Mouse (Mus musculus): Measurements from ENCODE around the gene Stk11ip. TPM values are rescaled to one million over a fixed set of nuclear protein-coding genes. Genes with fewer than 3 reads are reported as not detected.

The Stk11ip gene
- polyA plus RNA-seq, 1 experiment from 2014 or later = 19.5 TPM

- WGBS = 60% methylated on average over 6 of the region's 6 CpGs
- H3K4me2 ChIP-seq (ENCODE audit: low read depth, low read length) = no peak overlapping the region
- H3K4me3 ChIP-seq (ENCODE audit: low read length) = no peak overlapping the region
- no peaks in the 10 kb centered on the region for H3K9me3 ChIP-seq (ENCODE audit: control insufficient read depth, low read length)
- no peaks in the 10 kb centered on the region for H3K36me3 ChIP-seq (ENCODE audit: control insufficient read depth, insufficient read depth, low read length)
- no peak overlapping the region for H3K9ac ChIP-seq (ENCODE audit: low read length)
- no peak overlapping the region for H3K27ac ChIP-seq (ENCODE audit: low read length)
- no peaks in the 10 kb centered on the region for H3K4me1 ChIP-seq (replicated peaks; ENCODE audit: control insufficient read depth, insufficient read depth, low read length)
- no peaks in the 10 kb centered on the region for H3K27me3 ChIP-seq (ENCODE audit: control insufficient read depth, insufficient read depth, low read depth, low read length)
- no peak for ATAC-seq (ENCODE audit: low read depth)
Observed at GRCm38 (mm10) chr1:75570403-75570802, 49.1 kb downstream of the Stk11ip start.

GRCm38 (mm10) chr1:75572776-75573175, 51.4 kb downstream of the Stk11ip start:
- 71% methylated on average over 6 of the region's 6 CpGs for WGBS
- no peak for ATAC-seq (ENCODE audit: low read depth)
- H3K9me3 ChIP-seq (ENCODE audit: control insufficient read depth, low read length) = no peaks in the 10 kb centered on the region

GRCm38 (mm10) chr1:75573715-75574114, 52.4 kb downstream of the Stk11ip start:
- no peaks in the 10 kb centered on the region for H3K9me3 ChIP-seq (ENCODE audit: control insufficient read depth, low read length)
- no peaks in the 10 kb centered on the region for H3K36me3 ChIP-seq (ENCODE audit: control insufficient read depth, insufficient read depth, low read length)
- no peak overlapping the region for H3K27ac ChIP-seq (ENCODE audit: low read length)
- no peaks in the 10 kb centered on the region for H3K27me3 ChIP-seq (ENCODE audit: control insufficient read depth, insufficient read depth, low read depth, low read length)
- no peaks in the 10 kb centered on the region for H3K4me1 ChIP-seq (replicated peaks; ENCODE audit: control insufficient read depth, insufficient read depth, low read length)
- no peak overlapping the region for H3K4me3 ChIP-seq (ENCODE audit: low read length)
- H3K4me2 ChIP-seq (ENCODE audit: low read depth, low read length) = no peak overlapping the region
- H3K9ac ChIP-seq (ENCODE audit: low read length) = no peak overlapping the region
- ATAC-seq (ENCODE audit: low read depth) = no peak
- 75% methylated on average over 7 of the region's 7 CpGs for WGBS

More at GRCm38 (mm10) chr1:75572776-75573175, 51.4 kb downstream of the Stk11ip start:
- Histone ChIP-seq H3K4me1 (replicated peaks; ENCODE audit: control insufficient read depth, insufficient read depth, low read length) (no peaks in the 10 kb centered on the region), H3K36me3 (ENCODE audit: control insufficient read depth, insufficient read depth, low read length) (no peaks in the 10 kb centered on the region), H3K4me3 (ENCODE audit: low read length) (no peak overlapping the region), H3K27ac (ENCODE audit: low read length) (no peak overlapping the region), H3K4me2 (ENCODE audit: low read depth, low read length) (no peak overlapping the region), H3K9ac (ENCODE audit: low read length) (no peak overlapping the region), H3K27me3 (ENCODE audit: control insufficient read depth, insufficient read depth, low read depth, low read length) (no peaks in the 10 kb centered on the region)

GRCm38 (mm10) chr1:75574476-75575310, 53.4 kb downstream of the Stk11ip start:
- H3K4me2 ChIP-seq (ENCODE audit: low read depth, low read length) = no peak overlapping the region
- no peaks in the 10 kb centered on the region for H3K4me1 ChIP-seq (replicated peaks; ENCODE audit: control insufficient read depth, insufficient read depth, low read length)
- H3K9ac ChIP-seq (ENCODE audit: low read length) = no peak overlapping the region
- 64% methylated on average over 17 of the region's 17 CpGs for WGBS
- no peaks in the 10 kb centered on the region for H3K9me3 ChIP-seq (ENCODE audit: control insufficient read depth, low read length)
- H3K36me3 ChIP-seq (ENCODE audit: control insufficient read depth, insufficient read depth, low read length) = no peaks in the 10 kb centered on the region
- no peak for ATAC-seq (ENCODE audit: low read depth)
- no peak overlapping the region for H3K4me3 ChIP-seq (ENCODE audit: low read length)
- H3K27ac ChIP-seq (ENCODE audit: low read length) = no peak overlapping the region
- H3K27me3 ChIP-seq (ENCODE audit: control insufficient read depth, insufficient read depth, low read depth, low read length) = no peaks in the 10 kb centered on the region

- Histone ChIP-seq H3K36me3 (ENCODE audit: control insufficient read depth, insufficient read depth, low read length) (no peaks in the 10 kb centered on the region), H3K4me2 (ENCODE audit: low read depth, low read length) (no peak overlapping the region), H3K9ac (ENCODE audit: low read length) (no peak overlapping the region), H3K27me3 (ENCODE audit: control insufficient read depth, insufficient read depth, low read depth, low read length) (no peaks in the 10 kb centered on the region), H3K4me1 (replicated peaks; ENCODE audit: control insufficient read depth, insufficient read depth, low read length) (no peaks in the 10 kb centered on the region), H3K27ac (ENCODE audit: low read length) (no peak overlapping the region), H3K9me3 (ENCODE audit: control insufficient read depth, low read length) (no peaks in the 10 kb centered on the region), H3K4me3 (ENCODE audit: low read length) (no peak overlapping the region)
- WGBS = 55% methylated on average over 7 of the region's 7 CpGs
- ATAC-seq (ENCODE audit: low read depth) = no peak
Observed at GRCm38 (mm10) chr1:75581936-75582624, 60.8 kb downstream of the Stk11ip start.

GRCm38 (mm10) chr1:75582625-75582956, 61.3 kb downstream of the Stk11ip start:
- no peak overlapping the region for H3K9ac ChIP-seq (ENCODE audit: low read length)
- WGBS = 82% methylated on average over 5 of the region's 5 CpGs
- no peak overlapping the region for H3K4me2 ChIP-seq (ENCODE audit: low read depth, low read length)
- no peaks in the 10 kb centered on the region for H3K27me3 ChIP-seq (ENCODE audit: control insufficient read depth, insufficient read depth, low read depth, low read length)
- H3K9me3 ChIP-seq (ENCODE audit: control insufficient read depth, low read length) = no peaks in the 10 kb centered on the region
- no peaks in the 10 kb centered on the region for H3K4me1 ChIP-seq (replicated peaks; ENCODE audit: control insufficient read depth, insufficient read depth, low read length)
- no peak for ATAC-seq (ENCODE audit: low read depth)
- H3K27ac ChIP-seq (ENCODE audit: low read length) = no peak overlapping the region
- no peaks in the 10 kb centered on the region for H3K36me3 ChIP-seq (ENCODE audit: control insufficient read depth, insufficient read depth, low read length)
- no peak overlapping the region for H3K4me3 ChIP-seq (ENCODE audit: low read length)

GRCm38 (mm10) chr1:75583034-75583433, 61.7 kb downstream of the Stk11ip start:
- no peak for ATAC-seq (ENCODE audit: low read depth)
- 71% methylated on average over 10 of the region's 10 CpGs for WGBS

GRCm38 (mm10) chr1:75586791-75587190, 65.5 kb downstream of the Stk11ip start:
- WGBS = 79% methylated on average over 3 of the region's 3 CpGs
- Histone ChIP-seq H3K36me3 (ENCODE audit: control insufficient read depth, insufficient read depth, low read length) (no peaks in the 10 kb centered on the region), H3K9ac (ENCODE audit: low read length) (no peak overlapping the region), H3K27me3 (ENCODE audit: control insufficient read depth, insufficient read depth, low read depth, low read length) (no peaks in the 10 kb centered on the region), H3K9me3 (ENCODE audit: control insufficient read depth, low read length) (no peaks in the 10 kb centered on the region), H3K4me1 (replicated peaks; ENCODE audit: control insufficient read depth, insufficient read depth, low read length) (peaks cover 12% of the 10 kb centered on the region; the same call in 1 of the 2 replicates), H3K4me3 (ENCODE audit: low read length) (no peak overlapping the region), H3K4me2 (ENCODE audit: low read depth, low read length) (no peak overlapping the region), H3K27ac (ENCODE audit: low read length) (no peak overlapping the region)
- ATAC-seq (ENCODE audit: low read depth) = no peak

More at GRCm38 (mm10) chr1:75583034-75583433, 61.7 kb downstream of the Stk11ip start:
- Histone ChIP-seq H3K4me3 (ENCODE audit: low read length) (no peak overlapping the region), H3K4me2 (ENCODE audit: low read depth, low read length) (no peak overlapping the region), H3K9me3 (ENCODE audit: control insufficient read depth, low read length) (no peaks in the 10 kb centered on the region), H3K4me1 (replicated peaks; ENCODE audit: control insufficient read depth, insufficient read depth, low read length) (peaks cover 1% of the 10 kb centered on the region; the same call in 1 of the 2 replicates), H3K27me3 (ENCODE audit: control insufficient read depth, insufficient read depth, low read depth, low read length) (no peaks in the 10 kb centered on the region), H3K27ac (ENCODE audit: low read length) (no peak overlapping the region), H3K36me3 (ENCODE audit: control insufficient read depth, insufficient read depth, low read length) (no peaks in the 10 kb centered on the region), H3K9ac (ENCODE audit: low read length) (no peak overlapping the region)
